Mouse (Mus musculus) embryonic fibroblast, embryonic 13.5 days (primary cell): ENCODE results near the gene Sh3pxd2b. TPM values are rescaled to one million over a fixed set of nuclear protein-coding genes. Genes with fewer than 3 reads are reported as not detected.

Experiments used
- H3K27ac ChIP-seq: 2 replicates; pipeline ENCODE4 v1.5.1; 2012; ENCODE audit warnings: low read length, control low read depth, inconsistent platforms; ENCODE audit not compliant: insufficient read depth
- H3K4me1 ChIP-seq: 2 replicates; pipeline ENCODE4 v1.6.1; 2011; ENCODE audit warnings: low read length; ENCODE audit not compliant: control insufficient read depth, insufficient read depth
- H3K4me3 ChIP-seq: 2 replicates; pipeline ENCODE4 v1.5.1; 2011; ENCODE audit warnings: mild to moderate bottlenecking, control low read depth, low read length; ENCODE audit not compliant: insufficient read depth
- CTCF ChIP-seq: IDR thresholded peaks from 2 replicates; pipeline ENCODE4 v1.5.1; 2011; ENCODE audit warnings: mild to moderate bottlenecking, control low read depth, low read length, moderate library complexity, borderline replicate concordance; ENCODE audit not compliant: insufficient read depth
- POLR2A ChIP-seq: IDR thresholded peaks from 2 replicates; pipeline ENCODE4 v1.6.1; 2011; ENCODE audit warnings: low read depth, mild to moderate bottlenecking, control low read depth, low read length, moderate library complexity
- polyA plus RNA-seq: library from polyadenylated mRNA; stranded (reverse); fragments of >200 nt; gene quantifications from 2 replicates; pipeline ENCODE4 v1.2.4, GENCODE M21; 2011; ENCODE audit warnings: low read depth; ENCODE audit not compliant: missing spikeins, insufficient read length

The Sh3pxd2b gene
- polyA plus RNA-seq, 1 experiment: 58.8 TPM

GRCm38 (mm10) chr11:32309446-32309845, 38.2 kb upstream of the Sh3pxd2b start:
- TF ChIP-seq POLR2A (no peak), CTCF (no peak)
- Histone ChIP-seq H3K4me1 (no peaks in the 10 kb centered on the region), H3K4me3 (no peak overlapping the region), H3K27ac (no peak overlapping the region)

- H3K4me3 ChIP-seq: no peak overlapping the region
- H3K27ac ChIP-seq: no peak overlapping the region
- no peaks in the 10 kb centered on the region for H3K4me1 ChIP-seq
- TF ChIP-seq CTCF: no peak
- TF ChIP-seq POLR2A: no peak
Measured at GRCm38 (mm10) chr11:32309928-32310327, 37.7 kb upstream of the Sh3pxd2b start.

GRCm38 (mm10) chr11:32316009-32316408, 31.6 kb upstream of the Sh3pxd2b start:
- H3K4me3 ChIP-seq: no peak overlapping the region
- TF ChIP-seq CTCF (no peak), POLR2A (no peak)
- H3K4me1 ChIP-seq: 0 out of 2 replicates have a peak, but pooled peaks cover 4% of the 10 kb centered on the region
- H3K27ac ChIP-seq: no peak overlapping the region

- H3K27ac ChIP-seq: no peak overlapping the region
- no peak overlapping the region for H3K4me3 ChIP-seq
- 0 out of 2 replicates have a peak, but pooled peaks cover 4% of the 10 kb centered on the region for H3K4me1 ChIP-seq
- TF ChIP-seq POLR2A (no peak), CTCF (no peak)
Measured at GRCm38 (mm10) chr11:32320507-32321195, 27.0 kb upstream of the Sh3pxd2b start.

GRCm38 (mm10) chr11:32321196-32321565, 26.4 kb upstream of the Sh3pxd2b start:
- H3K4me3 ChIP-seq: no peak overlapping the region

GRCm38 (mm10) chr11:32324609-32325008, 23.0 kb upstream of the Sh3pxd2b start:
- TF ChIP-seq POLR2A: no peak
- peak; percentile 75 for TF ChIP-seq CTCF
- Histone ChIP-seq H3K4me3 (no peak overlapping the region), H3K4me1 (0 out of 2 replicates have a peak, but pooled peaks cover 4% of the 10 kb centered on the region), H3K27ac (no peak overlapping the region)

More at GRCm38 (mm10) chr11:32321196-32321565, 26.4 kb upstream of the Sh3pxd2b start:
- 0 out of 2 replicates have a peak, but pooled peaks cover 4% of the 10 kb centered on the region for H3K4me1 ChIP-seq
- 0 out of 2 replicates have a peak, but pooled peaks have one; percentile 10 for TF ChIP-seq CTCF
- no peak for TF ChIP-seq POLR2A
- H3K27ac ChIP-seq: no peak overlapping the region

GRCm38 (mm10) chr11:32331075-32331474, 16.5 kb upstream of the Sh3pxd2b start:
- TF ChIP-seq POLR2A: no peak
- no peak for TF ChIP-seq CTCF
- Histone ChIP-seq H3K4me1 (no peaks in the 10 kb centered on the region), H3K4me3 (no peak overlapping the region), H3K27ac (no peak overlapping the region)

GRCm38 (mm10) chr11:32331861-32332260, 15.8 kb upstream of the Sh3pxd2b start:
- H3K27ac ChIP-seq: no peak overlapping the region
- no peaks in the 10 kb centered on the region for H3K4me1 ChIP-seq
- H3K4me3 ChIP-seq: no peak overlapping the region
- TF ChIP-seq POLR2A: no peak
- TF ChIP-seq CTCF: no peak

GRCm38 (mm10) chr11:32333235-32333634, 14.4 kb upstream of the Sh3pxd2b start:
- no peaks in the 10 kb centered on the region for H3K4me1 ChIP-seq
- no peak overlapping the region for H3K4me3 ChIP-seq
- H3K27ac ChIP-seq: no peak overlapping the region
- no peak for TF ChIP-seq CTCF
- TF ChIP-seq POLR2A: no peak

GRCm38 (mm10) chr11:32336435-32336907, 11.1 kb upstream of the Sh3pxd2b start:
- Histone ChIP-seq H3K27ac (no peak overlapping the region), H3K4me1 (no peaks in the 10 kb centered on the region)
- no peak for TF ChIP-seq CTCF
- TF ChIP-seq POLR2A: no peak

More at GRCm38 (mm10) chr11:32336435-32336907, 11.1 kb upstream of the Sh3pxd2b start:
- H3K4me3 ChIP-seq: no peak overlapping the region
